Mouse (Mus musculus) ovary, postnatal 10 days (tissue): ENCODE measurements around the gene 1700042G07Rik.

Experiments
- DNase-seq: peaks from one replicate; pipeline ENCODE4 v3.0.0; 2022; ENCODE audit warnings: low spot score

Gene 1700042G07Rik

DNA sequence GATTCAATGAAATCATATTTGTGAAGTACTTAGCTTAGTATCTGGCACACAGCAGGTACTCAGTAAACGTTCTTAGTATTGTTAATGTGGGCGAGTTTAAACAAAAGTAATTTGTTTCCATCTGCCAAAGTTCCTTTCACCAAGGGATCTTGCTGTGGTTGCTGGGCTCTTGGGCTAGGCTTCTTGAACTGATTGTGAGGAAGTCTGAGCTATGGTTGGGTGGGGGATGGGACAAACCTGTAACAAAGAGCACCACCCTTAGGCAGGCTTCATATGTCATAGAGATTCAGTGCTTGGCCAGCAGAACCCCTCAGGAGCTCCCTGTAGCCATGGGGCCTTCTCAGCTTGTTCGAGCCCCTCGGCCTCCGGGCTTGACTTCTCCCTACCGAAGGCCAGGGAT is at the start of gene 1700042G07Rik, which contains the start of gene Gm49337:
Gene 1700042G07Rik (plus strand): TSS at position 301 of the 400 bp plus-strand sequence.
Gene Gm49337 (plus strand): TSS at position 313 of the 400 bp plus-strand sequence.
- DNase-seq = no peak

DNA sequence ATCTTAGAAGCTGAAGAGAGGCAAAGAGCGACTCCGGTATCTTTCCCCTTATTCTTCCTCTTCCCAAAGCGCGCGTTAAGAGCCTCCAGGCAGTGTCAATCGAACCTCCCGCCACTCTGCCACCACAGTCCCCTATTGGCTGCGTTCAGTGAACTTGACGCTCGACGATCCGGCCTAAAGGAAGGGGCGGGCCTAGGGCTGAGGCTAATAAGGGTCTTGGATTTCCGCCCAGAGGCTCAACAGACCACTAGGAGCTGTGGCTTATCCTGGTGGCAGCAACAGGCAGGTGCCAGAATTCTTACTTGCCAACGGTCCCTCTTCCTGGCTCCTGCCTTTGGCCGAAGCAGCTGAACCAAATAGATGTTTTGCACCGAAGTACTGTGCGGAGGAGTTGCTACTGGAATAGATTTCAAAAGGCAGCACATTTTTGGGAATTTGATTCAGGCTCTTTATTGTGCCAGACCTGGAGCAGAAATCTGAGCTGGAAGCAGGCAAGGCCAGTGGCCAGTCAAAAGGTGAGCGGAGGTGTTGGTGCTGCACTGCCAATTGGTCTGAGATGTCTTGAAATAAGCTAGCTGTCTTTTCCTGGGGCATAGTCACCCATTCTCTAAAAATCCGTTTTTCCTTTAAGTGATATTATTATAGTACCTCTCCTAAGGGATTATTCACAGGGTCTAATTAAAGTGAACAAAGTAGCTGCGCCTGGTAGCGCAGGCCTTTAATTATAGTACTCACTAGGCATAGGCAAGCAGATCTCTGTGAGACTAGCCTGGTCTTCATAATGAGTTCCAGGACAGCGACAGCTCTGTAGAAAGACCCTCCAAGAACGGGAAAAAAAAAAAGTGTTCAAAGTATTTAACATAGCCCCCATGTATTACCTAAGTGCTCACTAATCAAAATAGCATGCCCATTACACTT is 49.3 kb upstream of the 1700042G07Rik start, which contains the start of the genes Rad54l and Pomgnt1:
Gene Rad54l (minus strand): TSS at position 89 of the 918 bp plus-strand sequence.
Gene Pomgnt1 (plus strand): TSS at position 239 of the 918 bp plus-strand sequence.
- DNase-seq = peak; percentile 33

DNA sequence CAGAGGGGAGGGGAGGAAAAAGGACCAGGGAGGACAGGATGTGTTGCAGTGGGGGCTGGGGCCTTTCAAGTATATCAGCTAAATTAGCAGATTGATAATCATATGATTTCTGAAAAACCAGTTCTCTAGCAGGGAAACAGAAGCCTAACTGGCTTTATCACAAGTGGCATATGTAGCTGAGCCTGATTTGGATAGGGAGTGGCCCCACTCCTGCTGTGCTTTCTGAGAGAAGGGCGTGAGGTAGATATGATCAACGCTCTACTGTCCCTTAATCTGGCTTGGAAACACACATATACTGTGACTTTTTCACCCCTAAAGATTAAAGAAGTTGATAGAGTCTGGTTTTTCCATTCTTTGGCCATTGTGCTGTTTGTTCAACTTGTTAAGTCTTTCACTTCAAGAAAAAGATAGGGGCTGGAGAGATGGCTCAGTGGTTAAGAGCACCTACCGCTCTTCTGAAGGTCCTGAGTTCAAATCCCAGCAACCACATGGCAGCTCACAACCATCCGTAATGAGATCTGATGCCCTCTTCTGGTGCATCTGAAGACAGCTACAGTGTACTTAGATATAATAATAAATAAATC is 47.3 kb upstream of the 1700042G07Rik start:
- DNase-seq = no peak

DNA sequence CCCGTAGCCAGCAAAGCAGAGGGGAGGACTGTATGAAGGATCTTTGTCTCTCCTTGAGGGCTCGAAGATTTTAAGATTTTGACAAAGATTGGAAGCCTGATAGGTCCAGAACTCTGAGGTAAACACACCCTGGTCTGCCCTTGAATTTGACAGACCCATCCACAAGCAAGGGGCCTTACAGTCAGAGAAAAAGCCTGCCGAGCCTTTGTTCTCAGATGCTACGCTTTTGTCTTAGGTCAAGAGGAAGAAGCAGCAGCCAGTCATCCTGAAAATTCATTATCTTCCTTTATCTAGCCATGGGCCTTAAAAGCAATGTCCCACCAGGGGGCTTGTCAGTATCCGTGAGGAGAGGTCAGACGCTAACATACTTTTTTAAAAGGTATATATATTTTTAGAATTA is 45.2 kb upstream of the 1700042G07Rik start:
- DNase-seq = no peak

DNA sequence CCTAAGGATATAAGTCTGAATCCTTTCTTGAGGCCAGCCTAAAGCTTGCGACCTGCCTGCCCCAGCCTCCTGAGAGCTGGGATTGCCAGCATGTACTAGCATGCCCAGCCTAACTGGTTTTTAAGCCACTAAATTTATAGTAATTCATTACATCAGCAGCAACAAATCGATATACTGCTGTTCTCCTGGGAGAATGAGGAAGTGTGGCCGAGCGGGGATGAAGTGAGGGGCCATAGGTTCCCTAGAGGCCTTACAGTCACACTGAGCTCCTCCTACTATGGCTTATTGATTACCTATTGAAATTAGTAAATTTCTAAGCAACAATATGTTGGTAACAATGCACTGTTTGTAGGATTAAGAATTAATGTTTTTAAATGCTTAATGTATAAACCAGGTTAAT is 40.0 kb upstream of the 1700042G07Rik start:
- no peak for DNase-seq

DNA sequence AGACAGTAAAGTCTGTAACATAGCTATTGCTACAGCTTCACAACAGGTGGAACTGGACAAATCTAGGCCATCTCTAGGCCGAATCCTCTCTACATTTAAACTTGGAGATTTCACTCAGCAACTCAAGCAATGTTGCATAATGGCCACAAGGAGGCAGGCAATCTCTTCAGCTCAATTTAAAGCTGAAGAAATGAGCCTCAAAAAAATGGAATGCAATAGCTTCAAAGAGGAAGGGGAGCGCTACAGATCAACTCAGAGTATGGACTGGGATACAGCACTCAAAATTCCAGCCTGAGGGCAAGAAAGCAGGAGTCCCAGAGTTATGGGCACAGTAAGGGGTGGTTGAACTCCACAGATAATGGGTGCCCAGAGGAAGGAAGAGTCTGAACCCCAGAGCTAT is 38.2 kb upstream of the 1700042G07Rik start:
- DNase-seq = no peak

DNA sequence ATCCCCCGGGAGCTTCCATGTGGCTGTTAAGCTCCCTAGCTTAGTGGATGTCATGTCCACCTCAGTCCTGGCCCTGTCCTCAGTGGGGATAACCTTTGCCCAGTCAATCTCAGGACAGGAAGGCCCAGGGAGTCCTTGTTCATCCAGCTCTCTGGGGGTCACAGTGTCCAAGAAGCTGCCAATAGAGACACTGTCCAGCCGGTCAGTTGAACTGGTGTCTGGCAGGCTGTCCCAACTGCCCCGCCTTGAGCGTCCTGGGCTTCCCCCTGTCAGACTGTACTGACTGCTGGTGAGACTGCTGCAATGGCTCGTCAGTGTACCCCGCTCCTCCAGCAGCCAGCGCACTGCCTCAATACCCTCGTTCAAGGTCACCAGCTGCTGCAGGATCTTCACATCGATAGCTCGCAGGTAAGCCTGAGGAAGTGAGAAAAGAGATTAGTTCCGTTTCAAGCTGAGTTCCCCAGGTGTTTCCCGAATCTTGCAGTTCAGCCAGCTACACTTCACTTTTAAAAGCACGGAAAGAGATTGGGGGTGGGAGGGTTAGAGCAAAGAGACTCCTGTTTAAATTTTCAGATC is 35.7 kb upstream of the 1700042G07Rik start:
- no peak for DNase-seq

DNA sequence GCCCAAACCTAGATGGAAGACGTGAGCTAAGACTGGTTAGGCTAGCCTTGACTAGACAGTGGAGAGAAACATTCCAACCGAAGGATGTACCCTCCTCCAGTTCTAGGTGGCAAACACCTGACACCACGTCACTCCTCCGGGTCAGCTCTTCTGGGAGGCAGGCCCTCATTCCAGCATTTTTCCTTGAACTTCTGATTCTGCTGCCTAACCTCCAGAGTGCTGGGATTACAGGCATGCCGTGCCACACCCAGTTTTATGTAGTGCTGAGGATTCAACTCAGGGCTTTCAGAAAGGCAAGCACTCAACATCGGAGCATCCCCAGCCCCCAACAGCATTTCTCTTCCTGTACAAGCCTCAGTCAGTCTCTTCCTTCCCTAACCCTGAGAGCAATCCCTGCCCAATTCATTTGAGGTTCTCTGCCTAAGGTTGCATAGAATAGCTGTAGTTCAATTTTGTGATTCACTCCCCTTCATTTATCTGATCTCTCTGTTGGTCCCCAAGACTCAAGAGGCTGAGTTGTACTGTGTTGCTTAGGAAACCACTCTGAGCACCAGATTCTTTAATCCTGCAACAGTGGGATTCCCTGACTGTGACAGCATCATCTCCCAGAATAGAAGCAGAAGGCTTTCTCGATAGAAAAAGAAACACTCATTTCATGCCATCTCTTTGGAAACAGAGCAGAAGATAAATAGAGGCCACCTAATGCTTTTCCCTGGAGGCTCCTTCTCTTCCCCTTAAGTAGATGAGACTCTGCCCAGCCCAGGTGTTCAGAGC is 32.2 kb upstream of the 1700042G07Rik start:
- no peak for DNase-seq

DNA sequence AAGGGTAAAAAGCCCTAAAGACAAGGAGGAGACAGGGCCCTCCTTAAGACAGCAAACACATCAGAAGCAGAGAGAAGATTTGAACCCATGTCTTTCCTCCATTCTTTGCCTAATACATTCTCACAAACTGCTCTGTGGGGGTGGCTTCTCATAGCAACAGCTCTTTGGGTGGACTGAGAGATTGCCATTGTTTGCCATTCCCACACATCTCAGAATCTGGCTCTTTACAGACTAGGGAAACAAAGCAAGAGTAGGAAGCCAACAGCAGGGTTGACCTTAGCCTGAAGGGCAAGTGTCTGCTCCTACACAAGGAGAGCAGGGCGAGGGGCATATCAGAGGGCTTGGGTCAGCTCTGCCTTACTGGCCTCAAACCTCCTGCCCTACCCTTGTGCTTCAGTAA is 31.4 kb upstream of the 1700042G07Rik start:
- no peak for DNase-seq

DNA sequence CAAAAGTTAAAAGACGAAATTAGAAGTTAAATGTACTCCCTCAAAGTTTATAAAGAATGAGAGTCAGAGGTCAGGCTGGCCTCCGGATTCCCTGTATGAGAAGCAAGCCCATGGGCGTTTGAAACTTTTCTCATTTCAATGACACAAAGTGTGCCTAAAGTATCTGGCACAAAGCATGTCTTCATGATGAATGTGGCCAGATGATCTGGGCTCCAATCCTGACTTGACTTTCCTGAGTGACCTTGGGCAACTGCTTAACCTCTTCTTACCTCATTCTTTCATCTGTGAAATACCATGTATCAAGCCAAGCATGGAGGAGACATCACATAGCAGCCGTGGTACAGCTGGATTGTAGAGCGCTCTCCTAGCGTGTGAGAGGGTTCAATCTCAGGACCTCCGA is 30.9 kb upstream of the 1700042G07Rik start:
- DNase-seq = no peak

DNA sequence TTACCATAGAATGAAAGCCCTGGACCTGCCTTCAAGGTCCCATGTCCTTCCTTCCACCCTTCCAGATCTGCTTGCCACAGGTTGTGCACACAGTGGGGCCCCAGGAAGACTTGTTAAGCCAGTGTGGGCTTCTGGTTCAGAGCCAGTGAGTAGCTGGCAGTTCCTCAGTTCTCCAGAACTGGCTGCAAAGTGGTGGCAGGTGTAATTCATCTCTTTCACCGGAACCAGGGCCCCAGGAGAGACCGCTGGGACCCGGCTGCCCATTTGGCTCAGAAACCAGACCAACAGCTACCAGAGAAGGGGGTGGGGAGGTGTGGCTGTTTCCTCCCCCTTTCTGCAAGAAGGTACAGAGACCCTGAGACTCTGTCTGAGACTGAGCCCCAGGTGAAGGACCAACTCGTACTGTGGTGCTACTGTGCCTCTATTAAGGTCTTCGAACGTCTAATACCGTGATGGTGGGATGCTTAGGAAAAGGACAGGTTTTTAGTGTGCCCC is 29.8 kb upstream of the 1700042G07Rik start:
- DNase-seq = no peak

DNA sequence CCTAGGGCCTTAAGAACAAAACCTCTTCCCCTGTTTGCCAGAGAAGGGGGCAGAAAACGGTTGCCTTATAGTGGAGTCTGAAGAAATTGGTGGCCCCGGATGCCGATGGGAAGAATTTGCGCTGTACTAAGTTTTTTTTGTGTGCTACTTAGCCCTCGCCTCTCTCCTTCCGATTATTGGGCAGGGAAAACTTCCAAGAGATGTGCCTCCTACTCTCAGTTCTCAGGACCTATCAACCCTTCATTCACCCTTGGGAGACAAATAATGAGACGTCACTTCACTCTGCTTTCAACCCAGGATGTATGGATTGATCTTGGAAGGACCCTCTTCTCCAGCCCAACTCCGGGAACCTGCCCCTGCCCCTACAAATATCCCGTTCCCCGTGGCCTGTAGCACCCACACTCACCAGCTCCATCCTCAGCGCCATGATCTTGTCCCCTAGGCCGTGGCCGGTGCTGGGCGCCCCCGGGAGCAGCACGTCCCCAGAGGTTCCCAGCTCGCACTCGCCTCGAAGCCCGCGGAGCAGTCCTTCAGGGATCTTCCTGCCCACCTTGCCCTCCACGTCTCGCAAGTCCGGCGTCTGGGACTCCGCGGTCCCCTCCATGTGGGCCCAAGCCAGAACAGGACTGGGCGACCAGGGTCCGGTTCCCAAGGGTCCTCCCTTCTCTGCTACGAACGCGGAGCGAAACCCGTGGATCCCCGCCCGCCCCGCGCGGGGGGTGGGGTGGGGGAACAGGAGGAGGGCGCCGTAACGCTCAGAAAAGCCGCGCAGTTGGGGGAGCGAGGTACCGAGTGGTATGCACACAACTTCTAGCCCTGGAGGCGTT is 29.1 kb upstream of the 1700042G07Rik start:
- peak; percentile 56 for DNase-seq

DNA sequence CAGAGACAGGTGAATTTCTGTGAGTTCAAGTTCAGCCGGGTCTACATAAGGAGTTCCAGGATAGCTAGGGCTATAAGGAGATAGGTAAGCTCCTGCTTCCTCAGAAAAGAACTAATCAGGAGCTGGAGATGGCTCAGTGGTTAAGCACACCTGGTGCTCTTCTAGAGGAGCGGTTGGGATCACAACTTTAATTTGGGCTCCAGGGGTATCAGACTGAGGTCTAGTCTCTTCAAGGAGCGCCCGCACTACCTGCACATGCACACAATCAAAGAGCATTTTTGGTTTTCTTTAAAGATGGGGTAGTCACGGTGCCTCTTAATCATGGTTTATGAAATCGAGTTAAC is 23.4 kb upstream of the 1700042G07Rik start:
- no peak for DNase-seq

DNA sequence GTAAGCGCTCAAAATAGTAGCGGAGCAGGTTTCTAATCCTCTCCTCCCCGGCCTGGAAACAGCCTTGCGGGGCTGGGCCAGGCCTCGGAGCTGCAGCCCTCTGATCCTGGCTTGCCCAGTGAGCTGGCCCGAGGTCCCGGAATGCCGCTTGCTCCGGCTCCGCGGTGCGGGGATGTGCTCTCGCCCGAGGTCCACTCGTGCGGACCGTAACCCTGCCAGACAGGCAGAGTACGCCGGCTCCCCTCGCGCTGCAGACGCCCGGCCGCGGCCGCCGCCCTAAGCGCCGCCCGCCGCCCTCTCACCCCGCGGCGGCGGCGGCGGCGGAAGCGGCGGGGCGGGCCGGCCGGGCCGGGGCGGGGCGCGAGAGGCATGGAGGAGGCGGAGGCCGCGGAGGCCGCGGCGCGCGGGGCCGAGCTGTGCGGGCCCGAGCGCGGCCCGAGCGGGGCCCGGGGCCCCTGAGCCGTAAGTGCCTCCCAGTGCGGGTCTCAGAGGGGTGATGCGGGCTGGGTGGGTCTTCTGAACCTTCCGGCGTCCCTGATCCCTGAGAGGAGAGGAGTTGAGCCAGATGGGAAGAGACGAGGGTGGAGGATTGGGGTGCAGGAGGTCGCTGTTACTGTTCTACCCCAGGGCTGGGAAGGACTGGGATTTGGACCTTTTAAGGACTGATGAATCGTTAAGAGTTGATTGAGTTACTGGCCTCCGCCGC is 22.9 kb upstream of the 1700042G07Rik start:
- peak; percentile 33 for DNase-seq

DNA sequence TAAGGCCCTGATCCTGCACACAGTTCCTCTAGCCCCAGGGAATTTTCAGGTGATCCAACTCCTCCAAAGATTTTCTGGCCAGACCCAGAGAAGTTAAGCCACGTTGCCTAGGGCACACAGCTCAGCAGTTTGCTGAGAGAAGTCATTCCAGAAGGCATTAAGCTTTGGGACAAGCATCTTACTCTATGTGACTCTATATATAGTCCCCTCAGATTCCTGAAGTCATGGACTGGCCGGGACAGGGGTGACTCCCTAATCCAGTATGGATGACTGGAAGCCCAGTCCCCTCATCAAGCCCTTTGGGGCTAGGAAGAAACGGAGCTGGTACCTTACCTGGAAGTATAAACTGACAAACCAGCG is 22.3 kb upstream of the 1700042G07Rik start:
- no peak for DNase-seq

DNA sequence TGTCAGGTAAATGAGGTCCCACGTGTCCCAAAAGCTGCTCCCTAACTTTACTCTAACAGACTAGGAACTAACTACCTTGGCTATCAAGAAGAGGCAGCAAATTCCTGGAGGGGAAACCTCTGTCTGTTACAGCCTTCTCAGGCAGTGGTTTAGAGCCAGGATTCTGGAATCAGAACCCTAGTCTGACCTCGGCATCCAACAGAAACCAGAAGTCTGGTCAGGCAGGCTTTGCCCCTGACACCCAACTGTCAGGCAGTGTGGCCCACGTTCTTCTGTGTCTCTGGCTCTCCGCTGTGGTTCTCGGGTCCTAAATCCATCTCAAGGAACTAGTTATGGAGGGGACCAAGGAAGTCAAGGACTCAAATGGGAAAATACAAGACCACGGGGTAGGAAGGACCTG is 21.9 kb upstream of the 1700042G07Rik start, which contains the start of gene Lurap1:
Gene Lurap1 (minus strand): TSS at position 101 of the 400 bp plus-strand sequence.
- DNase-seq = no peak

DNA sequence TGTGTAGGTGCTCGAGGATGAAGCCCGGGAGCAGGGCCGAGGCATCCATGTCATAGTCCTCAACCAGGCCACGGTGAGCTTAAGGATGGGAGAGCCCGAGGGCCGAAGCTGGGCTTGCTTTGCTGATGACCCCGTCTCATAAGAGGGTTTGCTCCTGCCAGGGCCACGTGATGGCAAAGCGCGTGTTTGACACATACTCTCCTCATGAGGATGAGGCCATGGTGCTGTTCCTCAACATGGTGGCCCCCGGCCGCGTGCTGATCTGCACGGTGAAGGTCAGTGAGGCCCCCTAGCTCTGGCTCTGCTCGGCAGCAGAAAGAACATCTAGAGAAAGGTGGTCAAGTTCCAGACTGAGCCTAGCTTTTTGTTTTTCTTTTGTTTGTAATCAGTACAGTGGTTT is 20.5 kb upstream of the 1700042G07Rik start:
- DNase-seq = no peak

DNA sequence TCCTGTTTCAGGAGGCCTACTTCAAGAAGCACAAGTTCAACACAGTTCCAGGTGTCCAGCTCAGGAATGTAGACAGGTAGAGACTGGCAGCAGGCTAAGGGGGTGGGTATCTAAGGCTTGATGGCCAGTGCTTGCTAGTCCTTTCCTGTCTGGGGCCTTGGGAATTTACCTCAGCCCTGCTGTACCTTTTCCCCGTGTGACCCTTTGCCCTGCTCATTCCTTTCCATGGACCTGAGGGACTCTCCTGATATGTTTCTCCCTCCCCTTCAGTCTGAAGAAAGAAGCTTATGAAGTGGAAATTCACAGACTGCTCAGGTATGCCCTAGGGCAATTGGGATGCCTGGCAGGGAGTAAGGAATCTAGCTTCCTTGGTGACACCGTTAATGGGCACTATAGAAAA is 15.3 kb upstream of the 1700042G07Rik start:
- DNase-seq = no peak

DNA sequence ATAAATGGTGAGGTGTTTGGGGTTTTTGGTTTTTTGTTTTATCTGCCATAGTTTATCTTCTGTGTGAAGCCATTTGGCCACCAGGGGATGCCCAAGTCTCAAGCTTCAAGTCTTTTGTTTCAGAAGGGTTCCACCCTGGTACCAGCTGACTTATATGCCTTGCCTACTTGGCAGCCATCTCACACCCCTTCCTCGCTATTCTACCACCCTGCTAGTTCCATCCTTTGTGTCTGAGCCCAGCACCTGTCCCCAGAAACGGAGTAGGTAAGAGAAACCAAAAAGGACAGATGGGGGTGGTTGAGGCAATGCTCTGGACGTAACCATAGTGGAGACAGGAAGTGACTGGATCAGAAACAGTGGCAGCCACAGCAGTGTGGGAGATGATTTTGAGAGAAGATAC is 13.3 kb upstream of the 1700042G07Rik start:
- no peak for DNase-seq

DNA sequence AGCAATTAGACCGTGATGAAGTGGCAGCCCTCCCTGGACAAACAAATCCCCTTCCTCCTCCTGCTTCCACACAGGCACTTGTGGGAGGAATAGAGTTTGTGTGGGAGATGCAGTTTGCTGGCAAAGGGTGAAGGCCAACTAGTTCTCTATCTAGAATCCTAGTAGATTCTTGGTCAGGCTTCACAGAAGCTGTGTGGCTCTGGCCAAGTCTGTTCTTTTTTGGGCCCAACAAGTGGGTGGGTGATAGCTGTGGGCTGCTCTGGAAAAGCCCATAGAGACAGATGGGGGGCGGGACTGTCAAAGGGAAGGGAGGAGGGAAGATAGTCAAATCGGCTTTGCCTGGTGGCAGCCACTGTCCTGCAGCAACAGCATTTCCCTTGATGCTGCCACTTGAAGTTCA is 12.4 kb upstream of the 1700042G07Rik start:
- DNase-seq = no peak
